Mouse (Mus musculus) gastrocnemius, postnatal 10 days (tissue): ENCODE data around the gene Dock11. TPM values are rescaled to one million over a fixed set of nuclear protein-coding genes. Genes with fewer than 3 reads are reported as not detected.
A peak's percentile ranks its signal among the peaks of the same experiment; 100 is the strongest.

Source experiments
- DNase-seq: peaks from one replicate; pipeline ENCODE4 v3.0.0; 2021; ENCODE audit warnings: mixed read lengths
- total RNA-seq, 2 experiments: library from RNA; stranded (reverse); gene quantifications; 2 replicates each; pipeline ENCODE4 v1.2.3; 2021

Dock11 gene
- total RNA-seq, 2 experiments from 2014 or later, result 10.0 to 12.9 TPM

GRCm38 (mm10) chrX:35950135-35950534, 61.5 kb downstream of the Dock11 start:
- no peak for DNase-seq

- DNase-seq, result no peak
Measured at GRCm38 (mm10) chrX:35951945-35952344, 63.3 kb downstream of the Dock11 start.

GRCm38 (mm10) chrX:35952521-35953095, 64.0 kb downstream of the Dock11 start:
- DNase-seq, result no peak

- no peak for DNase-seq
Measured at GRCm38 (mm10) chrX:35956236-35956635, 67.6 kb downstream of the Dock11 start.

- DNase-seq, result no peak
Measured at GRCm38 (mm10) chrX:35963087-35963486, 74.5 kb downstream of the Dock11 start.

GRCm38 (mm10) chrX:35969276-35969675, 80.6 kb downstream of the Dock11 start:
- no peak for DNase-seq

GRCm38 (mm10) chrX:35976657-35977056, 88.0 kb downstream of the Dock11 start:
- no peak for DNase-seq

GRCm38 (mm10) chrX:35987981-35988380, 99.3 kb downstream of the Dock11 start:
- DNase-seq, result no peak

- DNase-seq, result no peak
Measured at GRCm38 (mm10) chrX:35990508-35991095, 102.0 kb downstream of the Dock11 start.

GRCm38 (mm10) chrX:35994226-35994625, 105.6 kb downstream of the Dock11 start:
- no peak for DNase-seq

GRCm38 (mm10) chrX:35997004-35997403, 108.4 kb downstream of the Dock11 start:
- peak; percentile 4 for DNase-seq

- DNase-seq, result no peak
Measured at GRCm38 (mm10) chrX:35997793-35998419, 109.3 kb downstream of the Dock11 start.

GRCm38 (mm10) chrX:36025651-36026050, 137.0 kb downstream of the Dock11 start:
- DNase-seq, result no peak

- no peak for DNase-seq
Measured at GRCm38 (mm10) chrX:36031113-36031512, 142.5 kb downstream of the Dock11 start.

GRCm38 (mm10) chrX:36034045-36034444, 145.4 kb downstream of the Dock11 start:
- DNase-seq, result no peak

GRCm38 (mm10) chrX:36045731-36046130, 157.1 kb downstream of the Dock11 start:
- DNase-seq, result no peak

GRCm38 (mm10) chrX:36047451-36047850, 158.8 kb downstream of the Dock11 start:
- no peak for DNase-seq

GRCm38 (mm10) chrX:36050312-36050711, 161.7 kb downstream of the Dock11 start:
- DNase-seq, result no peak

- DNase-seq, result no peak
Measured at GRCm38 (mm10) chrX:36073997-36074396, 185.4 kb downstream of the Dock11 start.

- no peak for DNase-seq
Measured at GRCm38 (mm10) chrX:36077164-36077563, 188.5 kb downstream of the Dock11 start.

GRCm38 (mm10) chrX:36082917-36083316, 194.3 kb downstream of the Dock11 start:
- DNase-seq, result peak; percentile 3

- no peak for DNase-seq
Measured at GRCm38 (mm10) chrX:36088464-36089256, 200.0 kb downstream of the Dock11 start.

- DNase-seq, result no peak
Measured at GRCm38 (mm10) chrX:36100883-36101282, 212.3 kb downstream of the Dock11 start.
